Mouse (Mus musculus) midbrain, postnatal 0 days (tissue): ENCODE measurements around the gene Il12rb1. TPM values are rescaled to one million over a fixed set of nuclear protein-coding genes. Genes with fewer than 3 reads are reported as not detected.

ENCODE experiments used
- ATAC-seq: fragments of 200-750 bp; cut with Nextera tagmentation; 2 replicates; pipeline ENCODE4 v1.8.0; 2017; ENCODE audit warnings: moderate number of reproducible peaks, mild to moderate bottlenecking, moderate TSS enrichment, moderate library complexity; ENCODE audit not compliant: low FRiP score
- DNase-seq: peaks from one replicate; pipeline ENCODE4 v3.0.0-alpha.2; 2015; ENCODE audit warnings: low spot score
- H3K27ac ChIP-seq: fragments of 300-500 bp; sonication (generic); 2 replicates; pipeline ENCODE4 v1.5.1; 2014; ENCODE audit warnings: low read depth, mild to moderate bottlenecking, low read length, mixed read lengths
- H3K27me3 ChIP-seq: fragments of 300-500 bp; sonication (generic); 2 replicates; pipeline ENCODE4 v1.6.1; 2014; ENCODE audit warnings: low read length, control low read depth, mixed read lengths; ENCODE audit not compliant: insufficient read depth
- H3K36me3 ChIP-seq: fragments of 300-500 bp; sonication (generic); 2 replicates; pipeline ENCODE4 v1.6.1; 2014; ENCODE audit warnings: low read length, control low read depth, mixed read lengths; ENCODE audit not compliant: insufficient read depth
- H3K4me1 ChIP-seq: fragments of 300-500 bp; sonication (generic); 2 replicates; pipeline ENCODE4 v1.6.1; 2014; ENCODE audit warnings: mild to moderate bottlenecking, control low read depth, antibody characterized with exemption, low read length, mixed read lengths; ENCODE audit not compliant: insufficient read depth
- H3K4me2 ChIP-seq: fragments of 300-500 bp; sonication (generic); 2 replicates; pipeline ENCODE4 v1.6.1; 2014; ENCODE audit warnings: low read depth, mild to moderate bottlenecking, low read length, mixed read lengths; ENCODE audit not compliant: poor library complexity, severe bottlenecking
- H3K4me3 ChIP-seq: fragments of 300-500 bp; sonication (generic); 2 replicates; pipeline ENCODE4 v1.5.1; 2014; ENCODE audit warnings: low read depth, mild to moderate bottlenecking, low read length, moderate library complexity
- H3K9ac ChIP-seq: fragments of 300-500 bp; sonication (generic); replicated peaks from 2 replicates; pipeline ENCODE4 v1.6.1; 2014; ENCODE audit warnings: mild to moderate bottlenecking, low read length, moderate library complexity, mixed read lengths; ENCODE audit not compliant: poor library complexity, severe bottlenecking
- H3K9me3 ChIP-seq: fragments of 300-500 bp; sonication (generic); 2 replicates; pipeline ENCODE4 v1.6.1; 2016; ENCODE audit warnings: low read length, control low read depth
- CTCF ChIP-seq: IDR thresholded peaks from 2 replicates; pipeline ENCODE4 v1.5.1; 2016; ENCODE audit warnings: antibody characterized with exemption, mild to moderate bottlenecking
- WGBS: fragments of 180-500 bp; shearing (Covaris S2); extraction: QIAGEN DNeasy Blood & Tissue Kit; methylation state at CpG from one replicate; pipeline ENCODE4 v1.1.7; 2014; 5-methylcytosine and 5-hydroxymethylcytosine counted together
- polyA plus RNA-seq: library from polyadenylated mRNA; unstranded; fragments of >200 nt; fragmentation: Nextera tagmentation; extraction: Ambion mirVana; gene quantifications from 2 replicates; pipeline ENCODE4 v1.2.1, GENCODE M21; 2015
- total RNA-seq: library from RNA; depleted of rRNA; stranded (reverse); fragments of >200 nt; gene quantifications from 2 replicates; pipeline ENCODE4 v1.2.3, GENCODE M21; 2014

Il12rb1 gene
- total and polyA plus RNA-seq, 2 experiments from 2014 or later = not detected

DNA sequence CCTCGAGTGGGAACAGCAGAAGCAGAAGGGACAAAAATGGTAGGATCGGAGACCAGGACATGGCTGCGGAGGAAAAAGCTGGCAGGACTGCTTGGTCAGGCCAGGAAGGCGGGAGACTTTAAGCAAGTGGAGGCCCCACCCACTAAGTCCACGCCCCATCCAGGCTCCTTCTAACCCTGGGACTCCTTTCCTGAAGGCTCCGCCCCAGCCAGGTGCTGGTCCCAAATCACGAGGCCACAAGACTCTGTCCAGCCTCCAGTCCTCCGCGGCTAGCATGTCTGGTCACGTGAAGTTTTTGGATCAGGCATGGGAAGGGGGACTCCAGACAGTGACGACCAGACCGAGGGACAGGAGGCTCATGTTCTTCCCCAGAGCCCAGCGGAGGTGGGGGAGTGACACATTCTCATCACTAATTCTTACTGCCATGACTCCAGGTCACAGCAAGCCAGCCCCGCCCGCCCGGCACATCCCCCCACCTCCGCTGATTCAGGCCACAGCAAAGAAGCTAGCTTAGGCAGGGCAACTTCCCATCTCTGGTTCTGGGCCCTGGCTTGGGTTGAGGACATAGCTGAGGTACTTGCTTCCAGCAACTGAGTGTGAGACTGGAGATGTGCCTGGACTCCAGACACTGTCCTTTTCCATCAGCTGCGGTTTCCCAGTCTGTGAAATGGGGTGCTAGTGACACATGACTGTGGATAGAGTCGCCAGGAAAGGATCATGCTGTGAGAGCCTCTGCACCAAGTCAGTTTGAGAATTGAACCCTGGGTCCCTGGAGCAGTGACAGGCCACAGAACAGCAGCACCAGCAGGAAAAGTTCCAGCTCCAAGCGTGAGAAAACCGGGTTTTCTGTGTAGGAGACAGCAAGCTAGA is 41.4 kb upstream of the Il12rb1 start:
- TF ChIP-seq CTCF = no peak
- Histone ChIP-seq H3K27ac (no peak overlapping the region), H3K4me3 (peak overlapping the region; percentile 22), H3K9ac (peak overlapping the region; percentile 44; the same call in 1 of the 2 replicates), H3K4me2 (peak overlapping the region; percentile 38), H3K4me1 (no peaks in the 10 kb centered on the region; the same call in 1 of the 2 replicates), H3K9me3 (no peaks in the 10 kb centered on the region), H3K27me3 (0 out of 2 replicates have a peak, but pooled peaks cover 4% of the 10 kb centered on the region), H3K36me3 (peaks cover 43% of the 10 kb centered on the region)
- 8% methylated on average over 21 of the region's 21 CpGs for WGBS
- ATAC-seq (no peak), DNase-seq (peak; percentile 17)

DNA sequence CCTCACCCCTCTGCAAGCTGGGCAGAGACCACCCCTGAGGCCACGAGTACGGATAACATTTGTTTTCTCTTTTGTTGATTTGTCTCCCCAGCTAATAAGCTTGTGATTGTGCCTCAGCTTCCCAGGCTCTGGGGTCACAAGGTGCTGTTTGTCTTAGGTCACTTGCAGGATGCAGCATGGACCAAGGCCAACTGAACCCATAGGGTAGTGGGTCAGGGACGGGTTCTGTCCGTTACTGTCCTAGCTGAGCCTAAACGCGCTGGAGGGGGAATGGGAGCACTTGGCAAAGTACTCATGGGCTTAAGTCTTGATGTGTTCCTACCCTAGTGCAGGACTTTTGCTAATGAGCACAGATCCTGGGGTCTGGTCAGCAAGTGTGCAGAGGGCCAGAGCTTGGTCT is 40.7 kb upstream of the Il12rb1 start:
- Histone ChIP-seq H3K27me3 (0 out of 2 replicates have a peak, but pooled peaks cover 4% of the 10 kb centered on the region), H3K4me1 (no peaks in the 10 kb centered on the region; the same call in 1 of the 2 replicates), H3K4me2 (no peak overlapping the region), H3K9ac (no peak overlapping the region), H3K27ac (no peak overlapping the region), H3K9me3 (no peaks in the 10 kb centered on the region), H3K4me3 (no peak overlapping the region), H3K36me3 (peaks cover 50% of the 10 kb centered on the region)
- no peak for ATAC-seq
- no peak for TF ChIP-seq CTCF
- no peak for DNase-seq
- 77% methylated on average over 6 of the region's 6 CpGs for WGBS

DNA sequence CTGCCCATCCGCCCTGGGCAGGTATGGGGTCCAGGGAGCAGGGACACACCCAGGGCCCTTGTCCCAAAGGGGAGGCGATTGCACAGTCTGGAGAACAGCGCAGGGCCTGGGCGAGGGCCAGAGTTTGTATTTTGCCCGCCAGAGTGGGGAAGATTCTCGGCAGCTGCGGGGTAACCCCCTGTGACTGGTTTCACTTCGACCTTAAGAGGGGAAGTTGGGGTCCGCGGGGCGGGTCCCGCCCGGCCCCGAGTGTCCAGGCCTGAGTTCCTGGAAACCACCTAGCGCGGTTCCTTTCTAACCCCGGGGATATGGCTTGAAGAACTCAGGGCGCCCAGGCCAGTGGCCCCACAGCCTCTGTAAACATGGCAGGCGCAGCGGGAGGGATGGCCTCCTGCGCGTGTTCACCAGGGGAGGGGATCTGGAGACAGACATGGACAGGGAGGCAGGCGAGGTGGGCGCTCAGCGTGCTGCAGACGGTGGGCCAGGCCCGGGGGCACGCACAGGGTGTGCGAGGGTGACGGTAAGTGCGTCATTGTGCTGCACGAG is 39.9 kb upstream of the Il12rb1 start:
- Histone ChIP-seq H3K9ac (no peak overlapping the region), H3K36me3 (peaks cover 58% of the 10 kb centered on the region), H3K27ac (no peak overlapping the region), H3K4me1 (no peaks in the 10 kb centered on the region; the same call in 1 of the 2 replicates), H3K27me3 (0 out of 2 replicates have a peak, but pooled peaks cover 4% of the 10 kb centered on the region), H3K9me3 (no peaks in the 10 kb centered on the region), H3K4me3 (no peak overlapping the region), H3K4me2 (no peak overlapping the region)
- DNase-seq (no peak), ATAC-seq (no peak)
- 95% methylated on average over 32 of the region's 32 CpGs for WGBS
- no peak for TF ChIP-seq CTCF

DNA sequence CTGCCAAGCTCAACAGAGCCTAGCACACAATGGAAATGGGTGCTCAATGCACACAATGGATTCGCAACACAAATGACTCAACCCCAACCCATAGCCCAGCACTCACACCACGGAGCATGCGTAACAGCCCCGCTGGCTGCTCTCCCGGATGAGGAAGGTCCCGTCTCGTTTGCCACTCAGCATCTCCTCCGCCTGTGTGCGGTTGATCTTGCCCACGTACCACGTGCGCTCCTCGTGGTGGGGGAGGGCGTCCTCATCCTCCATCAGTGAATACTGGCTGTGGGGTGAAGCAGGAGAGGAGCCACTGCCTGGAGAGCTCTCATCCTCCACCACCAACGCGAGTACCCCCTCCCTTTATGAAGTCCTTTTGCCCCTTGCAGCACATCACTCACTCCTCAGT is 39.3 kb upstream of the Il12rb1 start:
- H3K36me3 ChIP-seq = peaks cover 60% of the 10 kb centered on the region
- no peak overlapping the region for H3K27ac ChIP-seq

DNA sequence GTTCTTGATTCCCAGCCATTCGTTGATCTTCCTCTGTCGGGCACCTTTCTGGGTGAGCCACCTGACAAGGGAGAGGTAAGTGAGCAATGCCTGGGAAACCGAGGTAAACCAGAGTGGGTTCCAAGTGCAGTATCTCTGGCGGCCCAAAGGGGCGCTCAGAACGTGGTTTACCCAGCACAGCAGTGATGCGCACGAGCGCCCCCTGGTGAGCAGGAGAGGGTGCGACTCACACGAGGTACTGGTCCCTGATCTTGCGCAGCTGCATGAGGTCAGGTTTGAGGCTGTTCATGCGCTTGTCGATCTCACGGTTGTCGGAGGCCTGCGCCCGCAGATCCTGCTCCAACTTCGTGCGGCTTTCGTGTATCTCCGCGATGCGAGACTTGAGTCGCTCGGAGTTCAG is 38.9 kb upstream of the Il12rb1 start:
- ATAC-seq (peak; percentile 79), DNase-seq (peak; percentile 96)
- 0 out of 2 replicates have a peak, but pooled peaks cover 4% of the 10 kb centered on the region for H3K27me3 ChIP-seq
- TF ChIP-seq CTCF = peak; percentile 100
- no peak overlapping the region for H3K4me2 ChIP-seq
- no peak overlapping the region for H3K9ac ChIP-seq
- no peak overlapping the region for H3K4me3 ChIP-seq
- no peaks in the 10 kb centered on the region for H3K9me3 ChIP-seq
- no peak overlapping the region for H3K27ac ChIP-seq
- peaks cover 3% of the 10 kb centered on the region for H3K4me1 ChIP-seq
- H3K36me3 ChIP-seq = peaks cover 62% of the 10 kb centered on the region
- 7% methylated on average over 26 of the region's 26 CpGs for WGBS

More for the DNA sequence above, 39.3 kb upstream of the Il12rb1 start:
- Histone ChIP-seq H3K4me1 (no peaks in the 10 kb centered on the region; the same call in 1 of the 2 replicates), H3K9ac (no peak overlapping the region), H3K27me3 (0 out of 2 replicates have a peak, but pooled peaks cover 4% of the 10 kb centered on the region), H3K9me3 (no peaks in the 10 kb centered on the region), H3K4me2 (no peak overlapping the region), H3K4me3 (no peak overlapping the region)
- no peak for DNase-seq
- 82% methylated on average over 16 of the region's 16 CpGs for WGBS
- peak; percentile 2; the same call in 1 of the 2 replicates for ATAC-seq
- no peak for TF ChIP-seq CTCF

DNA sequence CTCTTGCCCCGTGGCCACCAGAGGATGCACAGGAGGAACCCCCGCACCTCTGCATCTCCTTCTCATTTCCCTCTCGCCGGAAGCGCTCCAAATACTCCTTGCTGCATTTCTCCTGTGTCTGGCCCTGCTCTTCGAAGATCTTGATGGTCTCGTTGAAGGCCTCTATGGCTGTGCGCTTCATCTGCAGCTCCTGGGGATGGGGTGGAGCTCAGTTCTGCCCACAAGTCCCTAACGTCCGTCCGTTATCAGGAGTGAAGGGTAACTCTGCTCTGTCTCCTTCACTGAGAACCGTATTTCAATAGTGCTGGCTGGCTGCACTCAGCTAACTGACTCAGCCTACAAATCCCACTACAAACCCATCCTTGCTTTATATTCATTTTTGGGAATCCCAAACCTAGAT is 38.4 kb upstream of the Il12rb1 start:
- Histone ChIP-seq H3K9me3 (no peaks in the 10 kb centered on the region), H3K27me3 (0 out of 2 replicates have a peak, but pooled peaks cover 4% of the 10 kb centered on the region), H3K36me3 (peaks cover 64% of the 10 kb centered on the region), H3K4me2 (no peak overlapping the region), H3K9ac (no peak overlapping the region), H3K27ac (no peak overlapping the region), H3K4me3 (no peak overlapping the region), H3K4me1 (peaks cover 5% of the 10 kb centered on the region)
- ATAC-seq (no peak), DNase-seq (no peak)
- no peak for TF ChIP-seq CTCF
- 76% methylated on average over 12 of the region's 12 CpGs for WGBS
